Mouse (Mus musculus) neural tube, embryonic 14.5 days (tissue): ENCODE measurements around the gene Cyp4f14. TPM values are rescaled to one million over a fixed set of nuclear protein-coding genes. Genes with fewer than 3 reads are reported as not detected.
"Not testable (repeated sequence)": the region's sequence is repeated elsewhere in the genome, so short reads cannot be mapped to it uniquely, and the experiment has no call there.

Source experiments
- ATAC-seq: fragments of 200-750 bp; cut with Nextera tagmentation; 2 replicates; pipeline ENCODE4 v1.8.0; 2017; ENCODE audit warnings: low read depth, mild to moderate bottlenecking, moderate TSS enrichment, moderate library complexity
- H3K27ac ChIP-seq: fragments of 300-500 bp; sonication (generic); 2 replicates; pipeline ENCODE4 v1.5.1; 2014; ENCODE audit warnings: low read depth, mild to moderate bottlenecking, control low read depth, low read length, moderate library complexity, mixed read lengths
- H3K27me3 ChIP-seq: fragments of 300-500 bp; sonication (generic); 2 replicates; pipeline ENCODE4 v1.6.1; 2014; ENCODE audit warnings: low read length; ENCODE audit not compliant: control insufficient read depth, insufficient read depth
- H3K36me3 ChIP-seq: fragments of 300-500 bp; sonication (generic); 2 replicates; pipeline ENCODE4 v1.6.1; 2014; ENCODE audit warnings: low read length, mixed read lengths; ENCODE audit not compliant: control insufficient read depth, insufficient read depth
- H3K4me1 ChIP-seq: fragments of 300-500 bp; sonication (generic); 2 replicates; pipeline ENCODE4 v1.6.1; 2014; ENCODE audit warnings: low read length; ENCODE audit not compliant: control insufficient read depth, insufficient read depth
- H3K4me2 ChIP-seq: fragments of 300-500 bp; sonication (generic); 2 replicates; pipeline ENCODE4 v1.6.1; 2014; ENCODE audit warnings: mild to moderate bottlenecking, low read depth, low read length, control low read depth
- H3K4me3 ChIP-seq: fragments of 300-500 bp; sonication (generic); 2 replicates; pipeline ENCODE4 v1.5.1; 2014; ENCODE audit warnings: low read depth, low read length, control low read depth, mixed read lengths
- H3K9ac ChIP-seq: fragments of 300-500 bp; sonication (generic); replicated peaks from 2 replicates; pipeline ENCODE4 v1.6.1; 2014; ENCODE audit warnings: low read depth, mild to moderate bottlenecking, control low read depth, low read length, mixed read lengths
- H3K9me3 ChIP-seq: fragments of 300-500 bp; sonication (generic); 2 replicates; pipeline ENCODE4 v1.6.1; 2016; ENCODE audit warnings: low read length; ENCODE audit not compliant: control insufficient read depth
- WGBS: fragments of 180-500 bp; shearing (Covaris S2); extraction: QIAGEN DNeasy Blood & Tissue Kit; methylation state at CpG from one replicate; pipeline ENCODE4 v1.1.7; 2014; 5-methylcytosine and 5-hydroxymethylcytosine counted together
- polyA plus RNA-seq: library from polyadenylated mRNA; unstranded; fragments of >200 nt; fragmentation: Nextera tagmentation; extraction: Ambion mirVana; gene quantifications from 2 replicates; pipeline ENCODE4 v1.2.1, GENCODE M21; 2014

Gene Cyp4f14
- polyA plus RNA-seq, 1 experiment from 2014 or later, result not detected

GRCm38 (mm10) chr17:32880320-32881218 lies 36.6 kb downstream of the Cyp4f14 start:
- no peaks in the 10 kb centered on the region for H3K27me3 ChIP-seq
- H3K9ac ChIP-seq, result no peak overlapping the region
- H3K27ac ChIP-seq, result no peak overlapping the region
- H3K9me3 ChIP-seq, result no peaks in the 10 kb centered on the region
- H3K4me3 ChIP-seq, result no peak overlapping the region
- 95% methylated on average over 14 of the region's 14 CpGs for WGBS
- H3K36me3 ChIP-seq, result peaks cover 17% of the 10 kb centered on the region; the same call in 1 of the 2 replicates
- H3K4me2 ChIP-seq, result no peak overlapping the region
- ATAC-seq, result no peak
- no peaks in the 10 kb centered on the region for H3K4me1 ChIP-seq

DNA sequence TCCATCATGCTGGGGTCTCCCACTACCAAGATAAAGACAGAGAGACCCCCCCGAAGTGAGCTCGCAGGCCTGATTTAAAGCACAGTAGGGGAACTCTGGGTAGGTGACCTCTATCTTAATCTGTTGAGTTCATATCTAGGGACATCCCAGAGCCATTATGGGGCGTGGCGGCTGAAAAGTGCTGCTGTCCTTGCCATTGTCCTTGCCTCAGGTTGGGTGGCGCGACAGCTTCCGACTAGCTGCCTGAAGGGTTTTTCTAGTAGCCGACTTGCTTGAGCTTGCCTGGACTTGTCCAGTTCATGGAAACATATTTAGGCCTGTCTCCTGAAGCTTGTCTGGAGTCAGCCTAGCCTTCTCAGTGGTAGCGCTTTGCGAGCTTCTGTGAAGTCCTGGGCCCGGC lies 38.4 kb downstream of the Cyp4f14 start:
- Histone ChIP-seq H3K9ac (no peak overlapping the region), H3K4me3 (no peak overlapping the region), H3K4me1 (no peaks in the 10 kb centered on the region), H3K4me2 (no peak overlapping the region), H3K27me3 (no peaks in the 10 kb centered on the region), H3K36me3 (peaks cover 17% of the 10 kb centered on the region; the same call in 1 of the 2 replicates), H3K27ac (no peak overlapping the region), H3K9me3 (no peaks in the 10 kb centered on the region)
- 95% methylated on average over 11 of the region's 11 CpGs for WGBS
- ATAC-seq, result no peak

DNA sequence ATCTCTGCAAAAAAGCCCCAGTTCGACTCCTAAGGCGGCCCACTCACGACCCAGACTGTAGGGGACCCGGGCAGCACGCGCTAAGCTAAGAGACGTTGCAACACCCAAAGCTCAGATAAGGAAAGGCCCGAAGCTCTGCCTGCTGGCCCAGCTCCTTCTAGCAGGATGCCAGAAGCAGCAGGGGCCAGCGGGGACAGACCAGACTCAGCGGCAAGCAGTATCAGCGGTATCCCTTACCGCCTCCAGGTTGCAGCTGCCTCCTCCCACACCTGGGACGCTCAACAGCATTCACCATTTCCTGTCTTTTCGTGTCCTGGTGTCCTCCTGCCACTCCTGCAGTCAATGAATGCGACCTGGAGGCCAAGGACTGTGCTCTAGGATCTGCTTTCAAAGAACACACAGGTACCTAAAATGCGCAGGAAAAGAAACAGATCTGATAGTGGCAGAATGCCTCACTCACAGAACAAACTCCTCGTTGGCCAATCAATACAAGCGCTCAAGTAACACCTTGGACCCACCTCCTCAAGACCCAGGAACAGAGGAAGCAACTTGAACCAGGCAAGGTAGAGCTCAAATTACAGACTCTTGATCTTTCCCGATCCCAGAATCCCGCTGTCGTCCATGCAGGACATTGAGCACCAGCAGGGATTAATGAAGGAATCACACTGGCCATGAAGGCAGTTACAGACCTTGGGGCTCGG lies 39.5 kb downstream of the Cyp4f14 start:
- WGBS, result 14% methylated on average over 22 of the region's 22 CpGs
- H3K36me3 ChIP-seq, result peaks cover 13% of the 10 kb centered on the region; the same call in 1 of the 2 replicates
- no peaks in the 10 kb centered on the region for H3K4me1 ChIP-seq
- no peaks in the 10 kb centered on the region for H3K9me3 ChIP-seq
- no peaks in the 10 kb centered on the region for H3K27me3 ChIP-seq
- ATAC-seq, result no peak
- no peak overlapping the region for H3K9ac ChIP-seq
- H3K27ac ChIP-seq, result no peak overlapping the region
- H3K4me2 ChIP-seq, result no peak overlapping the region
- no peak overlapping the region for H3K4me3 ChIP-seq

DNA sequence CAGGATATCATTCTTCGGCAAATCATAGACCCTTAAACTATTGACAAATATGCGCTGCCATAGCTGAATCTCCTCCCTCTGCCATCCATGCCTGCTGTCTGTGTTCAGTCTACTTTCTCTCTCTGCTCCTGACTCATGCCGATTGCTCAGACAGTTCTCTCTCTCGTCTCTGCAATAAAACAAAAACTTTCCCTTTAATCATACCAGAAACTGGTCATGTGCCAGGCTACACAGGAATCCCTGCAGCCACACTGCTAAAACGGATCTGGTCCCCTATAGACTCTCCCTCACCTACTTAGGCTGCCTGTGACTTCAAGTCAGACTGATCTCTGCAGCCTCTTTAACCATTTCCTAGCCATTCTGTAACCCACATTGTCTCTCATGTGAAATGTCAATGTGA lies 44.4 kb downstream of the Cyp4f14 start:
- H3K4me2 ChIP-seq, result no peak overlapping the region
- no peaks in the 10 kb centered on the region for H3K9me3 ChIP-seq
- H3K27ac ChIP-seq, result no peak overlapping the region
- no peaks in the 10 kb centered on the region for H3K27me3 ChIP-seq
- ATAC-seq, result no peak
- 74% methylated on average over 5 of the region's 5 CpGs for WGBS
- no peaks in the 10 kb centered on the region for H3K36me3 ChIP-seq
- H3K4me3 ChIP-seq, result no peak overlapping the region
- no peak overlapping the region for H3K9ac ChIP-seq
- no peaks in the 10 kb centered on the region for H3K4me1 ChIP-seq

GRCm38 (mm10) chr17:32872091-32872490 lies 45.1 kb downstream of the Cyp4f14 start:
- Histone ChIP-seq H3K27me3 (no peaks in the 10 kb centered on the region), H3K4me1 (no peaks in the 10 kb centered on the region), H3K4me2 (no peak overlapping the region), H3K27ac (no peak overlapping the region), H3K4me3 (no peak overlapping the region), H3K36me3 (no peaks in the 10 kb centered on the region), H3K9ac (no peak overlapping the region), H3K9me3 (no peaks in the 10 kb centered on the region)
- 88% methylated on average over 4 of the region's 4 CpGs for WGBS
- ATAC-seq, result no peak

DNA sequence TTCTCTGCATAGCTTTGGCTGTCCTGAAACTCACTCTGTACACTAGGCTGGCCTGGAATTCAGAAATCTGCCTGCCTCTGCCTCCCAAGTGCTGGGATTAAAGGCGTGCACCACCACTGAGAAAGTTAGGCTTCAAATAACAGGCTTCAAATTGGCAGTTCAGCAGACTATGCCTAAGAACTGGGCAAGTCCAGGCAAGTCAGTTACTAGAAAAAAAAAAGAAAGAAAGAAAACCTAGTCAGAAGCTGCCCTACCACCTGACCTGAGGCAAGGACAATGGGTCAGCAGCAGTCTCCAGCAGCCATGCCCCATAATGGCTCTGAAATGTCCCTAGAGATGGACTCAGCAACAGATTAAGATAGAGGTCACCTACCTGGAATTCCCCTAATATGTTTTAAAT lies 45.7 kb downstream of the Cyp4f14 start:
- H3K36me3 ChIP-seq, result no peaks in the 10 kb centered on the region
- no peak overlapping the region for H3K27ac ChIP-seq
- no peak overlapping the region for H3K9ac ChIP-seq
- H3K9me3 ChIP-seq, result no peaks in the 10 kb centered on the region
- H3K4me1 ChIP-seq, result no peaks in the 10 kb centered on the region
- no peak for ATAC-seq
- 89% methylated on average over 1 of the region's 1 CpGs for WGBS
- no peaks in the 10 kb centered on the region for H3K27me3 ChIP-seq
- H3K4me2 ChIP-seq, result no peak overlapping the region
- H3K4me3 ChIP-seq, result no peak overlapping the region

GRCm38 (mm10) chr17:32867266-32867665 lies 49.9 kb downstream of the Cyp4f14 start:
- H3K36me3 ChIP-seq, H3K4me2 ChIP-seq, H3K4me1 ChIP-seq, H3K9me3 ChIP-seq, H3K27ac ChIP-seq, H3K27me3 ChIP-seq, H3K9ac ChIP-seq, H3K4me3 ChIP-seq, ATAC-seq: not testable (repeated sequence)
- WGBS, result 64% methylated on average over 3 of the region's 7 CpGs

DNA sequence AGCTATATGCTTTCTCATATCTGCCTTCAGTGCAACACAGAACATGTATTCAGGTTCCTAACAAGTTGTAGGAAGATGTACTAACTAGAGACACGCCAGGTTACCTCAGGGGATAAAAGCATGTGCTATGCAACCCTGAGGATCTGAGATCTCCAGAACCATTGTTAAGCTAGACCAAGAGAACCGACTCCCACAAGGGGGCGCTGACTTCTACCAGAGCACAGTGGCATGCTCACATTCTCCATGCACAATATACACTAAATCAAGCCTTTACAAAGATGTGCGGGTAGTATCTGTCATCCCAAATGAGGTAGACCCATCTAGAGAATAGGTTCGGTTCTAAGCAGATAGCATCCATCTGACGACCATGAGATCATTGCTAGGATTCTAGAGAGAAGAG lies 60.4 kb downstream of the Cyp4f14 start:
- H3K4me1 ChIP-seq, ATAC-seq, H3K27ac ChIP-seq, H3K27me3 ChIP-seq, H3K9ac ChIP-seq, H3K4me3 ChIP-seq, H3K4me2 ChIP-seq, H3K36me3 ChIP-seq, H3K9me3 ChIP-seq: not testable (repeated sequence)
- 79% methylated on average over 2 of the region's 6 CpGs for WGBS
